Mouse (Mus musculus): ENCODE results near the gene Arhgap10. TPM values are rescaled to one million over a fixed set of nuclear protein-coding genes. Genes with fewer than 3 reads are reported as not detected.

Gene Arhgap10
- total RNA-seq, 1 experiment from 2014 or later: 20.6 TPM

DNA sequence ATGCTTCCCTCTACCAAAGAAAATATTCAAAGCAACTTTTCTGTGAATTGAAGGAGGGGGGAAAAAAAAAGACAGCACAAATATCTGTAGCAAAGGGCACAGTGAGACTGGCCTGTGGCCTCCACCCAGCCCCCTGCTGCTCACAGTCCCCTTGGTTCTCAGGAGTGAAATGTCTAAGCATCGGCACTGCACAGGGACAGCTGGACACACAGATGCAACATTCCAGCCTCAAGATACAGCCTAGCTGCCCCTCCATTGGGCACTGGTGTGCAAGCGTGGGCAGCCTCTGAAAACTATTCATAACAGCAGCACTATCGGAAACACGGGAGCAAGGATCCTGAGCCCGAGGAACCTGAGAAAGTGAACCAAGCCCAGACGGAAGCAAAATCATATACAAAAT is 113.7 kb downstream of the Arhgap10 start:
- no peak for DNase-seq

DNA sequence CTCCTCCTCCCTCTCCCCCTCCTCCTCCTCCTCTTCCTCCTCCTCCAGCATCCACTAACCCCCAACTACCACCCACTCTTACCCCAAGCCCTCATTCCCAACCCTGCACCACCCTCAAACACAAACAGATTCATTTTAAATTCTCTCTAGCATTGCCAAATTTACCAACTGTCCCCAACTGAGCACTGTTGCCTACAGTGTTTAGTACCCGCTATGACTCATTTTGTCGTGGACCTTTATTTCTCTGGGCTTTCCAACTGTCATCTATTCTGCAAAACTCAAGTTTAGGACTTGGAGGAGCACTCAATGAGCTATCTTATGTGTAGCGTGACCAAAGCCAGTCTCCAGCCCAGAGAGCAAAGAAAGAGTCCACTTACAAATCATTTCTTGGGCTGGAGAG is 115.8 kb downstream of the Arhgap10 start:
- DNase-seq: no peak

DNA sequence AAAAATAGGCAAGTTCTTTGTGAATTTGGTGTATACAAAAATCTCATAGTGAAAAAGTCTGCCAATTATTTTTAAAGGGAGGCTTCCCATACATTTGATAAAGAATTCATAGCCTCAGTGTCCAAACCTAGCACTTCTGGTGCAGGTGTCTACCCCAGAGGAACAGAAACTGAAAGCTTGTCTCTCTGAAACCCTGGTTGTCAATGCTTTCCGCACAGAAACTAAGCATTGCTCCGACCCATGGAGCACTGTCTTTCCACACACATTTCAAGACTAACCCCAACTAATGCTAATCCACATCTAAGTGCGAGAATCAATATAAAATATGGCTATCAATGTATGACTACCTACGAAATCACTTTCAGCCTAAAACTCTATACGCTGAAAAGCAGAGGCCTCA is 116.6 kb downstream of the Arhgap10 start:
- DNase-seq: no peak

DNA sequence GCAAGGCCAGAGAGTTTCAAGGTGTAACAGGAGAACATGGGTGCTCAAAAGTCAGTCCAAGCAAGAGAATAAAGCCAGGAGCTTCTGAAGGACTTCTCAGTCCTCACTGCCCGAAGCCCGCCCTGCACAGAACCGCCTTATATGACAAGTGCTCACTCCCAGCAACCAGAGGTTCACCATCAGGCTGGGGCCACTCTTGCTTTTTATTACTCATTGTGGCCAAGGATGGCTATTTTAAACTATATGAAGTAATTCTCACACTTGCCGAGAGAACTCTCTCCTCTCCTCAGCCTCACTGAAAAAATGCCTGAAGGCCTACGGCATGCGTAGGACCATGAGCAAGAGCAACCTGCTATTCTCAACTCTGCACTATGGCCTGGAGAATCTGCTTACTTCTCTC is 133.7 kb downstream of the Arhgap10 start:
- no peak for DNase-seq

DNA sequence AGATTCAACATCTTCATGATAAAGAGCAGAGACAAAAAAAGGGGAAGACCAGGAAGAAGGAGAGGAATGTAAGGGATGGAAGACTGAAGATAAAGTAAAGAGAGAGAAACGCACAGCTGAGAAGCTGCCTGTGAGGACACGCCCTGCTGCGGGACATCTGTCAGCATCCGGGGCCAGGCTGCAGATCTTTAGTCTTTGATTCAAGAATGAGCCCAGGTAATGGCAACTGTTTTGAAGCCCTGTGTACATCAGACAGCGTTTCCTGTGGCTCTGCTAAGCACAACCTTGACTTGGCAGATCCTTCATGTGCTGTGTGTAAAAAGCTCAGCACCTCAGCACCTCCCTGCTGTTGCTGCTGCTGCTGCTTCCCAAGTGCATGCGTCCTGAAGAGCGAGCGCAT is 134.1 kb downstream of the Arhgap10 start:
- no peak for DNase-seq

DNA sequence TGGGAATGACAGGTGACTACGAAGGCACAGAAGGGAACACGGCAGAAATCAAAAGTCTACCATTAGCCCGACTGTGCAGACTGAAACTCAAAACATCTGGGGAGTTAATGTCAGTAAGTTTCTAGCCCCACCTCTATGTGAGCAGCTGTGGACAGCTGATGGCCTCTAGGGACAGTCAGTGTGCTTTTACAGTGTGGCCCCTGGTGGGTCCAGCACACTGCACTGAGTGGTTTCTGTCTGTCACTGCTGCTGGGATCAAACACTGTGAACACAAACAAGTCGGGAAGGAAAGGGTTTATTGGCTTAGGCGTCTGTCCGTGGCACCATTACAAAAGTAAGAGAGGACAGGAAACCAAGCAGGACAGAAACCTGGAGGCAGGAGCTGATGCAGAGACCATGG is 136.9 kb downstream of the Arhgap10 start:
- DNase-seq: no peak

DNA sequence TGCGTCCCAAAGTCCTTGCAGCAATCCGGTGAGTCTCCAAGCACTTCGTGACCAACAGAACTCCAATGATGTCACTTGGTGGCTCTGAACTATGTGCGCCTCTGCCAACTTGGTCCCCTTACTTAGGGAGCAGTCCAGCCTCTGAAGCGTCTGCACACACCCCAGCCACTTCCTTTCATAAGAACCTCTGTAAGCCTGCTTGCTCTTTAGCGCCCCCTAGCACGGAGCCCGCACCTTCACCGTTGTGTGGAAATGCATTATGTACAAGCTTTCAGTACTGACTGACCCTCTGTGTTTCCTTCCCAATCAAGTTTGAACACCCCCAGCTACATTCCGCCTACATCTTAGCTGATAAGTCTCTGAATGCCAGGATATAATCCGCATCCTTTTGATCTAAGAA is 138.5 kb downstream of the Arhgap10 start:
- peak; percentile 38 for DNase-seq

DNA sequence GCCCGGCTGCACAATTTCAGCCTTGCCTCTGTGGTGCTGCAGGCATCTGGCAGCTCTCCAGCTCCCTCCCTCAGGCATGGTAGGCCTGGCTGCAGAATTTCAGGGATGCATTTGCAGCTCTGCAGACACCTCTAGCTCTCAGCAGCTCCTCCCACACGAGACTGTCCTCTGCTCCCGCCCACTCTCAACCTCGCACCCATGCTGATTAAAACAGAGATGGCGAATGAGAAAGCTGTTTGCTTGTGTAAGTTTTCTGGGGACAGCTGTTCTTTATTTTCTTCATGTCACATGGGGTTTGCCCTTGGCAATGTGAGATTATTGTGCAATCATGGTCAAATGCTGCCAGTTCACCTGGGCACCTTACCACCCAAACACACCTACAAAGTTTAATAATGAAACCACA is 141.3 kb downstream of the Arhgap10 start:
- DNase-seq: peak; percentile 57

DNA sequence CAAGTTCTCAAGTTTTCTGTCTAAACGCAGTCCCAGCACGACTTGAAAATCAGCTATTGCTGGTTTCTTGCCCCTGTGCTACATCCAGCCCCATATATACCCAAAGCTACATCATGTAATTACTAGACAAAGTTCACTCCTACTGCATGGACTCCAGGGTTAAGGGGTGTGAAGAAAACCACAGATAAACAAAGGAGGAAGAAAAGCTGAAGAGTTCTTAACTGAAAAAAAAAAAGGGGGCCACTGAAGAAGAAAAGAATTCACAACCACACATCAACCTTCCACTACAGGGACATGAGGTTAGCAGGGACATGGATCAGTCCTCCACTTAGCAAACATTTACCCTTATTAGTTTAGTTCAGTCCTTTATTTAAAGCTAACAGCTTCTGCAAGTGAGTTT is 141.8 kb downstream of the Arhgap10 start:
- DNase-seq: no peak

DNA sequence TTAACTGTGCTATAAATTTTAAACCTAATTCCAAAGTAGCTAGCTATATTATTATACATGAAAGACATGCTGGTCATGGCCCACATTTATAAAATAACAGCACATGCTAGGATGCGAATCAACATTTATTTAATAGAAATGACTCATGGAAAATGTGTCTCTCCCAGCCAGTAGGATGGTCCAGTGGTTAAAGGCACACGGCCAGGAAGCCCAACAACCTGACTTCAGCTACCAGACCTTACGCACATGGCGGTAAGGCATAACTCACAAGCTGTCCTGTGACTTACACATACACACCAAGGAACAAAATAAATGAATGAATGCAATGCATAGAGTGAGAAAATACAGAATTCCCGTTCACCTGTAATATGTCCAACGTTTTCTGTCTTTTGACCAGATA is 146.7 kb downstream of the Arhgap10 start:
- no peak for DNase-seq

DNA sequence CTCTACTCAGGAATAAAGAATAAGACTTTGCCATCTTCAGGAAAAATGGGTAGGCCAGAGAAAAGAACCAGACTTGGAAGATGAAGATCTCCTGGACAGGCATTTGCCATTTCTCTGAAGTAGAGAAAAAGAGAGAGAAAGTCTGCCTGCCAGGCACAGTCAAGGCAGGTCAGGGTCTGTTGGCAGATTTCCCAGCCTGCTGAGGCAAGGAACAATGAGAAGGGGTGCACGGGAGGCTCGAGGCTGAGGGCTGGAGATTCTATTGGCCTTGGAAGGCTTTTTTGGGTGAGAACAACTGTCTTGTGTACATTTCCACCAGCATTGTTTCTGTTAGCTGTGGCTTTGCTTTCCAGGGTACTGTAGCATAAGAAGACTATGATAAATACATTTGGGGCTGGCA is 147.4 kb downstream of the Arhgap10 start:
- DNase-seq: peak; percentile 71

DNA sequence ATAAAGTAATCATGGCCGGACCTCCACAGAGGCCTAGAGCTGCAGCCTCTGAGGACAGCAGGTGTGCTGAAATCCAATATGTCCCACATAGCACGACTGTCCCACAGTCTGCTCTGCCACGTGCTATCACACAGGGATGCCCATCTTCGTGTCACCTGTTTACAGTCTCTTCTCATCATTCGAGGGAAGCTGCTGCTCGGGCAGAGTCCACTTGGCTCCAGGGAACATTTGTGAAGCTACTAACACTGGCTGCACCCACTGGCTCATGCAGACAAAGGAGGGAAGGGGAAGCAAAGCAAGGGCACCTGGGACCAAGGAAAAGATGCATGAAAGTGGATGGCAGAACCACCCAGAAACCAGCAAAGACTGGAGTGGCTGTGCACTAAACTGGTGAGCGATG is 148.1 kb downstream of the Arhgap10 start:
- no peak for DNase-seq

DNA sequence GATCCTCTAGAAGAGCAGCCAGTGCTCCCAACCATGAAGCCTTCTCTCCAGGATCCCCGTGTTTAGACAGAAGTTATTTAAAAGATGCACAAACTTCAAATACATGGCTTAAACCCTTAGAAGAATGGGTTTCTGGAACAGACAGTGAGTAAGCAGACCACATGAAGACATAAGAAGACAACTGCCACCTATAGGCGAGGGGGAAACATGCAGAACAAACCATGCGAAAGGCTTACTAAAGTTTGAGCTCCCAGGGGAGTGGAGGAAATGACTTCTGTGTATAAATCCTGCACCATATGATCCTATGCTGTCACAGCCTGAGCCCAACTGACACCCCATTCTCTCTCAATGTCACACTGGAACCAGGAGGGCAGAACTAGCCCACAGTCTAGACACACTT is 150.7 kb downstream of the Arhgap10 start:
- DNase-seq: peak; percentile 23

DNA sequence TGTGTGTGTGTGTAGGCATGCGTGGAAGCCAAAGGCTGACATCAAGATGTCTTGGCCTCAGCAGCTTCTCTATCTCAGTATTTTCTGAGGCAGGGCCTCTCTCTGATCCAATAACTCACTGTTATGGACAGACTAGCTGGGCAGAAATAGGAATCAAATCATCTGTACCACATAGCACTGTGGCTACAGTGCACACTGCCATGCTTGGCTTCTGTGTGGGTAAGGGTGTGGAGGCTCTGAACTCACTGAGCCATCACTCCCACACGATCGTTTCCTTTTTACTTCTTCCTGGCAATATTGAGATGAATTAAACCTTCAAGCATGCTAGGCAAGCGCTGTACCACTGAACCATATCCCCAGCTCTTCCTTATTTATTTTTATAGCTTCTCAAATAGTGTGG is 151.3 kb downstream of the Arhgap10 start:
- no peak for DNase-seq

DNA sequence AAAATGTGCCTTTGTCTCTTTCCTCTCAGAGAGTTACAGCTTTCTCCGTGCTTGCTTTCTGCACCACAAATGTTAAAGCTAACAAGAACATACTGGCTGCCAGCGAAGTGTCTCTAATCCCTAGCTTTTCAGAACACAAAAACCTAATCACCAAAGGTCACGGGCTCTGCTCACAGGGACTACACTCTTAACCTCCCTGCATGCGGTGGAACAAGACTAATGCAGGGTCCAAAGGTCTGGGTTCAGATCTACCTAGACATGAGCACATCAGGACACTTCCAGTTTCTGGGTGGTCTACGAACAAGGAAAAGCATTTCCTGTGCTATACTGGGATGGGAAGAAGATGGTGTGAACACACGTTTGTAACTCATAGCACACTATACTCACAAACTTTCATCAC is 151.8 kb downstream of the Arhgap10 start:
- no peak for DNase-seq

DNA sequence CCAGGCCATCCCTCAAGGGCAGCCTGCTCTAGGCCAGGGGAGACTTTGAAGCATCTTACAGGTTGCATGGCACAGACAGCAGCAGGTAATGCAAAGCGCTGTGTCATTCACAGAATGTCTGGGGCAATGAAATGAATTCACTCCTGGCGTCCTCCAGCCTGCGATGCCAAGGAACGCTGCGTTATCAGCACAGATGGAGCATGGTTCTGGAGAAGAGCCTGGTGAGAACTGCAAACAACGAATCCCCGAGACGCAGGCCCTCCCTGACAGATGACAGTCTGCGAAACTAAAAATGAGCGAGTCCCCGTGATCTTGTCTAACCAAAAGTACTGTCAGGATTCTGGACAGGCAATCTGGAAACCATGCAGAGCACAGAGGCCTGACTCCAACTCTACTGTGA is 153.3 kb downstream of the Arhgap10 start:
- no peak for DNase-seq

DNA sequence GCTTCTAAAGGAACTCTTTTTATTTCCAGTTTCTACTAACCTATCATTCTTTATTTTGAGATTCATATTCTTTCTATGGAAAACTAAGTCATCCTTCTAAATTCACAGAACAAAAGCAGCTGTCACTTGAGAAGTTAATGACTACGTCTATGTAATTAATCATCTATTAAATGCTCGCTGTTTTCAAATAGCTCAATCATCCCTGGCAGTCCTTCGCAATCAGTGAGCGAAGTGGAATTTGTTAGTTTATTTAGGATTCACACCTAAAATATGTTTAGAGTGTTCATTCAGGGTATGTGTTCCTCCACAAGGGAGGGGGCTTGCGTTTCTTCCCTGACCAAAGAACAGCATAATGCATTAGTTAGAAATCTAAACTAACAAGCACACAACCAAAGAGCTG is 156.9 kb downstream of the Arhgap10 start:
- DNase-seq: no peak

DNA sequence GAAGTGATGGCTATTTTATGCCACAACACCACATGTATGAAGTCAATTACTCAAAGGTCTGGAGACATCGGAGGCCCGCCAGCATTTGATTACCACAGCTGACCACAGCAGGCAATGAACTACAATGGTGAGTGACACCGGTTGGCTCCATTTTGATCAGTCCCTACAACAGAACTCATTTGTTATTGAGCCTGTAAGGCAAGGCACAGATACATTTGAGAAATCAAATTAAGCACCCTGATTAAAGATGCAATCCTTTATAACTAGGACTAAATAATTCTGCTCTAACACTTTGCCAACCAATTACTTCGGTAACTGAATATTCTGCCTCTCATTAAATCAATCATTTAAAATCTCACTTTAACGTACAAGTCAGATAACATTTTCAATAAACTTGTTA is 157.3 kb downstream of the Arhgap10 start:
- no peak for DNase-seq

DNA sequence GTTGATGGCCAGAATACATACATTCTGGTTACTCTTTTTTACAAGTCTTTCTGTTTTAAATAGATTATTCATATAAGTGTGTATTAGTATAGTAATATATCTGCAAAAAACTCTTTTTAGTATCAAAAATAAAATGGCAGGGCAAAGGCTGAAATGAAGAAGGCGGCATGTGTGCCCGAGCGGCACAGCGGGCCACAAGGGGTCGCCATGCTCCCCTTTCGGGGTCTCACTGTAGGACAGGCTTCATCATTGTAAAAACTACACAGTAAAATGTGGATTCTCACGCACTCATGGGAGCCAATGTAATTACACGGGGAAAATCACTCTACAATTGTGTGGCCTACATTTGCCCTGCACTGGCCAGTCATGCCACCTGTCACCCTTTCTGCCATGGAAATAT is 160.6 kb downstream of the Arhgap10 start:
- DNase-seq: no peak

DNA sequence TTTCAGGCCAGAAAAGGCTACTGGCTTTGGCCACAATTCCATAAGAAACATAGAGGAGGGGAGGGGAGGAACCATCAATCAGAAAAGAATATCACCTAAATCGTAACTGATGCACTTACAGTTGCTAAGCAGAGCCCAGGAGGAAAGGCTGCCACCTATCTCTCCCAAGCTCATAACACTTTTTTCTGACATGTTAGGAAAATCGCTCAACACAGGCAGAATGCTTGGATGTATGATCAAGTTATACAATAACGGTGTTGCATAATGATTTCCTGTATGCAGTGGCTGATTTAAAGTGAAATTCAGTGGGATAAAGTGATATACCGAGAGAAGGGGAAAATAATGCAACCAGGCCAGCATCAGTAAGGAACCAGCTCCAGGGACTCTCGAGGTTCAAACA is 162.4 kb downstream of the Arhgap10 start:
- DNase-seq: no peak

DNA sequence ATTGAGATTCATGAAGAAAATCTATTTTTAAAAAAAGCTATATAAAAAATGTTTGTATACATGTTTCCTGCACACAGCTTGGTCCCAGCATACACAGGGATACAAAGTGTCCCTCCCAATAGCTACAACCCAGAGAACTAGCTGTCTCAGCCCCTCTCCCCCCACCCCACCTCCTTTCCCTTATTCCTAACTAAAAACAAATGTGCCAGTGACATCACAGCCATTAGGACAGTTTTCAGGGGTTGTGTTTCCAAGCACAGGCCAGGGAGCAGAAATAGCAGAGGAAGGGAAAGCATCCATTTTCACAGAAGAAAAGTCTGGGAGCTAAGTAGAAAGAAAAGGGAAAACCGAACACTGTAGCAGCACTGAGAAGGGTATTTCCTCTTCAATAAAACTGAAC is 163.6 kb downstream of the Arhgap10 start:
- no peak for DNase-seq

DNA sequence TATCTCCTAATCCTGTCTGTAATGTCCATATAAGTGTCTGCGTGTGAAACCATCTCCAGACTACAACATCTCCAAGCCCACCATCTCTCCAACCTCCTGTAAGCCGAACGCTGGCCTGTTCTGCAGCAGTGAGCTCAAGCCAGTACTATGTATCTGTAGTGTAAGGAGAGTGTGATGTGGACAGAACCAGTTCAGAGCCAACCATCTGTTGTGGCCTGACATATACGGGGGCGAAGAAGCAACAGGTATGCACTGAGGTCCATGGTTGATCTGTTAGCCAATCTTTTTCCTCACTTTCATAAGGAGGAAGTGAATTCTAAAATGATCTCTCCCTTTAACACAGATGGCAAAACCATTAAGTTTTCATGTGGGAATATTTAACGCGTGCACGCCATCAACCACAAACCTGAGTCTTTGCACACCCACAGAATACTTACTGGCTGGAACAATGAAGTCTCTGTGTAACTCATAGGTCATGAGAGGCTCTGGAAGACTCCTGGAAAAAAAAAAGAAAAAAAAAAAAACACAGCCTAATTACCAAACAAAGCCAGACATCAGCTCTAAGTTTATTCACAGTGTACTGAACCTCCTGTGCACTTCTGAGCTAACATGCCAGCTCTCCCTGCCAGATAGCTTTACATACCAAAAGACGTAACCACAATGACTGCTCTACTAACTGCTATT is 166.4 kb downstream of the Arhgap10 start:
- DNase-seq: no peak

DNA sequence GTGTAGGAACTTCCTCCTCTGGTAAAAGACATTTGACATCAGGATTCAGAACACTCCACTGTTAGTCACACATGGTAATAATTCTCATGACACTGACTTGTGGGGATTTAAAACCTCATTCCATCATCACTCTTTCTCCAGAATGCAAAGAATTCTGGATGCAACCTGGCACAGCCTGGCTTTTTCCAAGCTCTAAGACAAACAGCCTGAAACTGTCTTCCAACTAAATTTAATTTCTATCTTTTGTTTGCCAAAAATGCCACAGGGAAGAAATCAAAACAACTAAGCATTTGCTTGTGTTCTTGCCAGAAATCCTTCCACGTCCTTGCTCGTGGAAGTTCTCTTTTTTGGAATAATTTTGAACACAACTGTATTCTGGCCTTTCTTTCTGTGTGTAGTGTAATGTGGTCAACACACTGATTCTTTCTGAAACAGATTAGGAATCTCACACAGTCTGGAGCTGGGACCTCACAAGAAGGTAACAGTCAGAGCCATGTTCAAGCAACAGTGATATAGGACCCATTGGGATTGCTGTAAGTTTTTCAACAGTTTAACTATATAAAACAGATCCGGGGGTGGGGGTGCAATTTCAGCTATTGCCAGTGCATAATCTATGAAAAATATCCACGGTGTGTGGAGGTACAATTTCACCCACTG is 167.5 kb downstream of the Arhgap10 start:
- DNase-seq: no peak

DNA sequence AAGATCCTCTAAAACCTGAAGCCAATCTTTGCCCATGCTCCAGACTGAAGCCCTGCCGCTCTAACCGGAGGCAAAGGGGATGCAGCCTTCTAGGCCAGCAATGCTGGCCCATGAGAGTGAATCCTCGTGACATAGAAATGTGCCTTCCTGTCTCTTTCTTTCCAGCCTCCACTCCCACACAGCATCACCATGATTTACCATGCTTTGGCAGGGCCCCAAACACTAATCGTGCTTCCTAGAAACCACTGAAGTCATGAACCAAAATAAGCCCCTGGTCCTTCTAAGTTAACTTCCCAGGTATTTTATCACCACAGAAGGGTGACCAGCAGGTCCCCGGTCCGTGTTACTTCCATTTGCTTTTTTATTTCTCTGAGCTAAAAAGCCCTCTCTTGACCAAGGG is 173.8 kb downstream of the Arhgap10 start:
- DNase-seq: no peak

DNA sequence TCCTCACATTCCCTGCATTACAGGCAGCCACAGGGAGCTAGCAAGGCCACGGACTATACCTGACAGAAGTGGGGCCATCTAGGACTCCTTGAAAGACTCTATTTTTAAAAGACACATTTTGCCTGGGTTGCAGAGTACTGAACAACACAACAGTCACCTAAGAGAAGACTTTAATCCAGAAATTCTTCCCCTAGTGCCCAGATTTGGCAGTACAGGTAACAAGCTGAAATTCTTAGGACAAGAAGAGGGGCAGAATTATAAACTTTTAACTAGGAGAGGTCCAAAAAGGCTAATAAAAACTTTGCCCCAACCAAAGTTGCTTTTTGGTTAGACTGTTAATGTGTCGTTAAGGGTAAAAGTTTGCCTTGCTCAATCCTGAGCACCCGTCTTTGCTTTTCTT is 174.4 kb downstream of the Arhgap10 start:
- DNase-seq: no peak
